Mouse (Mus musculus) kidney, embryonic 15.5 days (tissue): Measurements from ENCODE around the gene Lyst. TPM values are rescaled to one million over a fixed set of nuclear protein-coding genes. Genes with fewer than 3 reads are reported as not detected.
A peak's percentile ranks its signal among the peaks of the same experiment; 100 is the strongest.
"Not testable (repeated sequence)": the region's sequence is repeated elsewhere in the genome, so short reads cannot be mapped to it uniquely, and the experiment has no call there.

Experiments used
- ATAC-seq: fragments of 200-750 bp; cut with Nextera tagmentation; replicated peaks from 2 replicates; pipeline ENCODE4 v1.8.0; 2017; ENCODE audit warnings: moderate TSS enrichment; ENCODE audit not compliant: low FRiP score
- H3K27ac ChIP-seq: fragments of 300-500 bp; sonication (generic); 2 replicates; pipeline ENCODE4 v1.5.1; 2015; ENCODE audit warnings: mild to moderate bottlenecking, inconsistent platforms
- H3K27me3 ChIP-seq: fragments of 300-500 bp; sonication (generic); 2 replicates; pipeline ENCODE4 v1.6.1; 2015; ENCODE audit warnings: inconsistent platforms
- H3K36me3 ChIP-seq: fragments of 300-500 bp; sonication (generic); 2 replicates; pipeline ENCODE4 v1.6.1; 2015; ENCODE audit warnings: inconsistent platforms
- H3K4me1 ChIP-seq: fragments of 300-500 bp; sonication (generic); 2 replicates; pipeline ENCODE4 v1.6.1; 2015; ENCODE audit warnings: inconsistent platforms
- H3K4me2 ChIP-seq: fragments of 300-500 bp; sonication (generic); 2 replicates; pipeline ENCODE4 v1.6.1; 2015; ENCODE audit warnings: moderate library complexity, mild to moderate bottlenecking, inconsistent platforms
- H3K4me3 ChIP-seq: fragments of 300-500 bp; sonication (generic); replicated peaks from 2 replicates; pipeline ENCODE4 v1.5.1; 2015; ENCODE audit warnings: mild to moderate bottlenecking, inconsistent platforms
- H3K9ac ChIP-seq: fragments of 300-500 bp; sonication (generic); 2 replicates; pipeline ENCODE4 v1.6.1; 2015; ENCODE audit warnings: mild to moderate bottlenecking, inconsistent platforms
- H3K9me3 ChIP-seq: fragments of 300-500 bp; sonication (generic); replicated peaks from 2 replicates; pipeline ENCODE4 v1.6.1; 2016; ENCODE audit warnings: inconsistent platforms
- WGBS: fragments of 180-500 bp; shearing (Covaris S2); methylation state at CpG from one replicate; pipeline ENCODE4 v1.1.7; 2015; ENCODE audit warnings: mixed read lengths; 5-methylcytosine and 5-hydroxymethylcytosine counted together
- polyA plus RNA-seq: library from polyadenylated mRNA; unstranded; fragments of >200 nt; fragmentation: Nextera tagmentation; extraction: Ambion mirVana; gene quantifications from 2 replicates; pipeline ENCODE4 v1.2.1, GENCODE M21; 2015

Lyst gene
- 4.2 and 6.3 TPM in 2 replicates for polyA plus RNA-seq

- no peaks in the 10 kb centered on the region for H3K36me3 ChIP-seq
- peak within 1 kb of the TSS; percentile 92 for H3K4me2 ChIP-seq
- H3K27me3 ChIP-seq: no peaks in the 10 kb centered on the region
- under 1% methylated on average over 87 of the region's 88 CpGs for WGBS
- peak within 1 kb of the TSS; percentile 92 for H3K27ac ChIP-seq
- no peaks in the 10 kb centered on the region for H3K9me3 ChIP-seq
- H3K9ac ChIP-seq: peak within 1 kb of the TSS; percentile 87
- peaks cover 14% of the 10 kb centered on the region for H3K4me1 ChIP-seq
- H3K4me3 ChIP-seq: peak within 1 kb of the TSS; percentile 87
- peak; percentile 99 for ATAC-seq
Measured at GRCm38 (mm10) chr13:13590048-13591011, at the start of gene Lyst. Gene Lyst, plus strand, starts transcription at chr13:13590397.

- H3K9me3 ChIP-seq, H3K4me1 ChIP-seq, H3K4me3 ChIP-seq, H3K27ac ChIP-seq, H3K27me3 ChIP-seq, H3K36me3 ChIP-seq, H3K4me2 ChIP-seq, ATAC-seq, H3K9ac ChIP-seq: not testable (repeated sequence)
- 95% methylated on average over 10 of the region's 10 CpGs for WGBS
Measured at GRCm38 (mm10) chr13:13543073-13543472, 47.1 kb upstream of the Lyst start.

- no peak overlapping the region for H3K27ac ChIP-seq
- H3K4me1 ChIP-seq: no peaks in the 10 kb centered on the region
- H3K9me3 ChIP-seq: no peaks in the 10 kb centered on the region
- 73% methylated on average over 3 of the region's 3 CpGs for WGBS
- H3K27me3 ChIP-seq: no peaks in the 10 kb centered on the region
- H3K4me2 ChIP-seq: no peak overlapping the region
- H3K36me3 ChIP-seq: no peaks in the 10 kb centered on the region
- no peak for ATAC-seq
- no peak overlapping the region for H3K4me3 ChIP-seq
- H3K9ac ChIP-seq: no peak overlapping the region
Measured at GRCm38 (mm10) chr13:13546792-13547191, 43.4 kb upstream of the Lyst start.

- 90% methylated on average over 4 of the region's 4 CpGs for WGBS
- H3K9me3 ChIP-seq: no peaks in the 10 kb centered on the region
Measured at GRCm38 (mm10) chr13:13547889-13548288, 42.3 kb upstream of the Lyst start.

GRCm38 (mm10) chr13:13548431-13549190 is 41.6 kb upstream of the Lyst start:
- no peaks in the 10 kb centered on the region for H3K4me1 ChIP-seq

More at GRCm38 (mm10) chr13:13547889-13548288, 42.3 kb upstream of the Lyst start:
- H3K36me3 ChIP-seq: no peaks in the 10 kb centered on the region
- H3K4me1 ChIP-seq: no peaks in the 10 kb centered on the region
- H3K4me3 ChIP-seq: no peak overlapping the region
- no peak for ATAC-seq
- H3K27ac ChIP-seq: no peak overlapping the region
- H3K9ac ChIP-seq: no peak overlapping the region
- no peak overlapping the region for H3K4me2 ChIP-seq
- H3K27me3 ChIP-seq: no peaks in the 10 kb centered on the region

GRCm38 (mm10) chr13:13549687-13550660 is 40.2 kb upstream of the Lyst start:
- H3K27me3 ChIP-seq: no peaks in the 10 kb centered on the region

More at GRCm38 (mm10) chr13:13548431-13549190, 41.6 kb upstream of the Lyst start:
- WGBS: 89% methylated on average over 6 of the region's 6 CpGs
- Histone ChIP-seq H3K9me3 (no peaks in the 10 kb centered on the region), H3K27ac (no peak overlapping the region), H3K36me3 (no peaks in the 10 kb centered on the region), H3K9ac (no peak overlapping the region), H3K4me2 (no peak overlapping the region), H3K4me3 (no peak overlapping the region), H3K27me3 (no peaks in the 10 kb centered on the region)
- ATAC-seq: no peak

GRCm38 (mm10) chr13:13552020-13552419 is 38.2 kb upstream of the Lyst start:
- 53% methylated on average over 3 of the region's 3 CpGs for WGBS
- Histone ChIP-seq H3K27me3 (no peaks in the 10 kb centered on the region), H3K4me1 (no peaks in the 10 kb centered on the region), H3K27ac (no peak overlapping the region), H3K9ac (no peak overlapping the region), H3K4me3 (no peak overlapping the region), H3K4me2 (no peak overlapping the region), H3K9me3 (no peaks in the 10 kb centered on the region), H3K36me3 (no peaks in the 10 kb centered on the region)
- ATAC-seq: no peak

More at GRCm38 (mm10) chr13:13549687-13550660, 40.2 kb upstream of the Lyst start:
- Histone ChIP-seq H3K27ac (no peak overlapping the region), H3K9me3 (no peaks in the 10 kb centered on the region), H3K4me3 (no peak overlapping the region), H3K4me1 (no peaks in the 10 kb centered on the region), H3K9ac (no peak overlapping the region), H3K36me3 (no peaks in the 10 kb centered on the region), H3K4me2 (no peak overlapping the region)
- ATAC-seq: 0 out of 2 replicates have a peak, but pooled peaks have one; percentile 37
- 69% methylated on average over 9 of the region's 9 CpGs for WGBS

GRCm38 (mm10) chr13:13553660-13554059 is 36.5 kb upstream of the Lyst start:
- H3K4me1 ChIP-seq: no peaks in the 10 kb centered on the region
- ATAC-seq: no peak
- H3K27me3 ChIP-seq: no peaks in the 10 kb centered on the region
- H3K9ac ChIP-seq: no peak overlapping the region
- H3K27ac ChIP-seq: no peak overlapping the region
- WGBS: 76% methylated on average over 1 of the region's 1 CpGs
- H3K4me3 ChIP-seq: no peak overlapping the region
- no peaks in the 10 kb centered on the region for H3K9me3 ChIP-seq
- H3K36me3 ChIP-seq: no peaks in the 10 kb centered on the region
- H3K4me2 ChIP-seq: no peak overlapping the region

- no peak overlapping the region for H3K4me2 ChIP-seq
- H3K27me3 ChIP-seq: no peaks in the 10 kb centered on the region
- H3K9me3 ChIP-seq: no peaks in the 10 kb centered on the region
- no peak overlapping the region for H3K9ac ChIP-seq
- no peak overlapping the region for H3K4me3 ChIP-seq
- H3K36me3 ChIP-seq: no peaks in the 10 kb centered on the region
- H3K4me1 ChIP-seq: no peaks in the 10 kb centered on the region
- ATAC-seq: no peak
- WGBS: 89% methylated on average over 3 of the region's 3 CpGs
- H3K27ac ChIP-seq: no peak overlapping the region
Measured at GRCm38 (mm10) chr13:13555196-13555595, 35.0 kb upstream of the Lyst start.

- Histone ChIP-seq H3K9me3 (no peaks in the 10 kb centered on the region), H3K27me3 (no peaks in the 10 kb centered on the region), H3K4me2 (no peak overlapping the region), H3K4me3 (no peak overlapping the region), H3K27ac (no peak overlapping the region), H3K9ac (no peak overlapping the region), H3K36me3 (no peaks in the 10 kb centered on the region), H3K4me1 (no peaks in the 10 kb centered on the region)
- 79% methylated on average over 5 of the region's 5 CpGs for WGBS
- no peak for ATAC-seq
Measured at GRCm38 (mm10) chr13:13557001-13557743, 33.0 kb upstream of the Lyst start.

- Histone ChIP-seq H3K4me1 (no peaks in the 10 kb centered on the region), H3K9ac (no peak overlapping the region), H3K27ac (no peak overlapping the region), H3K4me2 (no peak overlapping the region), H3K36me3 (no peaks in the 10 kb centered on the region), H3K27me3 (no peaks in the 10 kb centered on the region), H3K9me3 (no peaks in the 10 kb centered on the region), H3K4me3 (no peak overlapping the region)
- WGBS: 72% methylated on average over 2 of the region's 2 CpGs
- no peak for ATAC-seq
Measured at GRCm38 (mm10) chr13:13558251-13558650, 31.9 kb upstream of the Lyst start.
